Mouse (Mus musculus) heart, postnatal 36 days (tissue): Measurements from ENCODE around the gene Entpd7. TPM values are rescaled to one million over a fixed set of nuclear protein-coding genes. Genes with fewer than 3 reads are reported as not detected.
A peak's percentile ranks its signal among the peaks of the same experiment; 100 is the strongest.

Experiments
- DNase-seq, 2 experiments: peaks; one replicate each; pipeline ENCODE4 v3.0.0; 2021 to 2022
- intact Hi-C: fragments of 180-260 bp; cut with DNase I; formaldehyde crosslinking; loops from one replicate; pipeline ENCODE4 v1.15.1; 2025
- total RNA-seq, 2 experiments: library from RNA; stranded (reverse); gene quantifications; 2 replicates each; pipeline ENCODE4 v1.2.3; 2021

Entpd7 gene
- total RNA-seq, 2 experiments from 2014 or later, result 2.9 to 3.3 TPM

- intact Hi-C loops, result no loop called here
Measured at GRCm38 (mm10) chr19:43711971-43712370, 22.5 kb downstream of the Entpd7 start.

GRCm38 (mm10) chr19:43720061-43720460, 30.6 kb downstream of the Entpd7 start:
- intact Hi-C loops, result no loop called here
- DNase-seq, result no peak

More at GRCm38 (mm10) chr19:43711971-43712370, 22.5 kb downstream of the Entpd7 start:
- DNase-seq, result no peak

GRCm38 (mm10) chr19:43722891-43723290, 33.4 kb downstream of the Entpd7 start:
- intact Hi-C loops, result no loop called here
- DNase-seq, result no peak

- intact Hi-C loops, result no loop called here
- DNase-seq, result no peak
Measured at GRCm38 (mm10) chr19:43723501-43723900, 34.0 kb downstream of the Entpd7 start.

GRCm38 (mm10) chr19:43724194-43724593, 34.7 kb downstream of the Entpd7 start:
- intact Hi-C loops, result no loop called here
- no peak for DNase-seq

GRCm38 (mm10) chr19:43724821-43725220, 35.3 kb downstream of the Entpd7 start:
- intact Hi-C loops, result no loop called here
- DNase-seq, result no peak

- intact Hi-C loops, result no loop called here
- no peak for DNase-seq
Measured at GRCm38 (mm10) chr19:43726510-43727146, 37.2 kb downstream of the Entpd7 start.

GRCm38 (mm10) chr19:43729296-43730036, 40.0 kb downstream of the Entpd7 start:
- peak; percentile 13 to 28 for DNase-seq
- intact Hi-C loops, result no loop called here

- DNase-seq, result no peak
- intact Hi-C loops, result no loop called here
Measured at GRCm38 (mm10) chr19:43730037-43730428, 40.6 kb downstream of the Entpd7 start.

GRCm38 (mm10) chr19:43731157-43731556, 41.7 kb downstream of the Entpd7 start:
- DNase-seq, result no peak
- intact Hi-C loops, result no loop called here

- no peak for DNase-seq
- intact Hi-C loops, result no loop called here
Measured at GRCm38 (mm10) chr19:43738409-43738808, 48.9 kb downstream of the Entpd7 start.

GRCm38 (mm10) chr19:43743401-43743800, 53.9 kb downstream of the Entpd7 start:
- intact Hi-C loops, result no loop called here
- no peak for DNase-seq

GRCm38 (mm10) chr19:43745740-43746139, 56.3 kb downstream of the Entpd7 start:
- intact Hi-C loops, result no loop called here
- no peak for DNase-seq

GRCm38 (mm10) chr19:43747877-43748276, 58.4 kb downstream of the Entpd7 start:
- intact Hi-C loops, result no loop called here
- DNase-seq, result no peak

GRCm38 (mm10) chr19:43750008-43750407, 60.5 kb downstream of the Entpd7 start:
- intact Hi-C loops, result loop anchor here (5.0 to 10.0 kb wide), 2 partner anchors 218 to 325 kb away; no protein-coding TSS in a partner anchor
- DNase-seq, result no peak

- peak; percentile 98 to 99 for DNase-seq
- intact Hi-C loops, result loop anchor here (2.0 to 10.0 kb wide), 3 partner anchors 78 to 322 kb away; partner anchors contain the start of gene Slc25a28
Measured at GRCm38 (mm10) chr19:43752489-43753225, 63.2 kb downstream of the Entpd7 start, which contains the start of the genes Cutc and Cox15. Cutc (plus strand) TSS chr19:43752996. Cox15 (minus strand) TSS chr19:43753000.

GRCm38 (mm10) chr19:43753226-43753835, 63.9 kb downstream of the Entpd7 start:
- intact Hi-C loops, result loop anchor here (2.0 to 10.0 kb wide), 3 partner anchors 79 to 321 kb away; partner anchors contain the start of gene Slc25a28
- DNase-seq, result peak; percentile 90 to 92

- intact Hi-C loops, result loop anchor here (5.0 to 10.0 kb wide), 2 partner anchors 222 to 321 kb away; no protein-coding TSS in a partner anchor
- no peak for DNase-seq
Measured at GRCm38 (mm10) chr19:43754237-43754636, 64.8 kb downstream of the Entpd7 start.

- DNase-seq, result no peak
- intact Hi-C loops, result loop anchor here (5.0 to 10.0 kb wide), 3 partner anchors 123 to 320 kb away; no protein-coding TSS in a partner anchor
Measured at GRCm38 (mm10) chr19:43754872-43755271, 65.4 kb downstream of the Entpd7 start.

- peak; percentile 68 to 84 for DNase-seq
- intact Hi-C loops, result no loop called here
Measured at GRCm38 (mm10) chr19:43760504-43760903, 71.0 kb downstream of the Entpd7 start.
